Mouse (Mus musculus) adrenal gland, postnatal 36 days (tissue): ENCODE results near the gene Fgf12. TPM values are rescaled to one million over a fixed set of nuclear protein-coding genes. Genes with fewer than 3 reads are reported as not detected.

ENCODE experiments used
- DNase-seq, 2 experiments: peaks; one replicate each; pipeline ENCODE4 v3.0.0; 2021; ENCODE audit warnings: mixed read lengths in 1 of 2
- microRNA-seq: library from miRNA; unstranded; fragments of <30 nt; microRNA quantifications from one replicate; pipeline ENCODE4 v1.2.0, GENCODE M21; 2021
- total RNA-seq, 2 experiments: library from RNA; stranded (reverse); gene quantifications; 2 replicates each; pipeline ENCODE4 v1.2.3; 2021

Gene Fgf12
- total RNA-seq, 2 experiments from 2014 or later, result 1.9 to 3.1 TPM

DNA sequence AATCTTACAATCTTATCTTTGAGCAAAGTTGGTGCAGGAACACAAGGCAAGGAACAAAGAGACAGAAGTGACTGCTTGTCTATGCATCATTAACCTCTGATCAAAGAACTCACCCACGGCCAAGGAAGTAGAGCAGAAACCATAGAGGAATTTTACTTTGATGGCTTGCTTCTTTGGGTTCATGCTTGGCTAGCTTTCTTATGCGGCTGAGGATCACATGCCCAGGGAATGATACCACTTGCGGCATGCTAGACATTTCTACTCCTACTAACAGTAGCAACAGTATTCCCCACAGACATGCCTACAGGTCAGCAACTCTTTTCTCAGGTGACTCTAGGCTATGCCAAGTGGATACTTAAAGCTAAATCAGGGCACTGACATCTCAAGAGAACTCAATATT is 429.3 kb downstream of the Fgf12 start:
- no peak for DNase-seq

DNA sequence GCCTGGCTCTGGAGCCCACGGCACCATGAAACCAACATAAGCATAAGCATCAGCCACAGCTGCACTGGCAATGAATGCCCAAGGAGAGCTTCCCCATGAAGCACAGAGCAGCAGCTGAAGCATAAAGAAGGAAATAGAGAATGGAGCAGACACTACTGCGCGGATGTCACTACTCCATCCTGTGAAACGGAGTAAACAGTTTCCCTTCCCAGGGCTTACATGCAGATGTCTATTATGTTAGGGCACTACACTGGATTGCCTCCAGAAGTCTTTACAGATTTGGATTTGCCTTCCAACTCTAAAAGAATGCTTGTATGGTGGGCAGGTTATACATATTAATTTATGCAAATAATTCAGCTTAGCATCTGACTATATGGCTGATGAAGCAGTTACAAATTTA is 441.2 kb downstream of the Fgf12 start:
- no peak for DNase-seq

DNA sequence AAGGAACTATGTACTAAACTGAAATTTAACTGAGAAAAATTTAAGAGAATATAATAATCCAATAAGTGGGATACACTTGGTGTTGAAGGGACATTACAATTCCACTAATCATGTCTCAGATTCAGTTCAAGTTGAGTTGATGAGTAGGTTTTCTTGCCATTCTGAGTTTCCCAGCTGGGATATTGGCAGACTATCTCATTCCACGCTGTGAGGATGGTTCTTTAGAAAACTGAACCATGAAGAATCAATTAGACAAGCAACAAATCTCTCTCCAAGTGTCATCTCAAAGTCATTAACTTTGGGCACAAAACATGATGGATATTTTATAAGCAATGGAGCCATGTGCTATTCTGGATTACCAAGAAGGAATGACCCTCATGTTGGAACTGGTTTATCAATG is 449.0 kb downstream of the Fgf12 start:
- no peak for DNase-seq

DNA sequence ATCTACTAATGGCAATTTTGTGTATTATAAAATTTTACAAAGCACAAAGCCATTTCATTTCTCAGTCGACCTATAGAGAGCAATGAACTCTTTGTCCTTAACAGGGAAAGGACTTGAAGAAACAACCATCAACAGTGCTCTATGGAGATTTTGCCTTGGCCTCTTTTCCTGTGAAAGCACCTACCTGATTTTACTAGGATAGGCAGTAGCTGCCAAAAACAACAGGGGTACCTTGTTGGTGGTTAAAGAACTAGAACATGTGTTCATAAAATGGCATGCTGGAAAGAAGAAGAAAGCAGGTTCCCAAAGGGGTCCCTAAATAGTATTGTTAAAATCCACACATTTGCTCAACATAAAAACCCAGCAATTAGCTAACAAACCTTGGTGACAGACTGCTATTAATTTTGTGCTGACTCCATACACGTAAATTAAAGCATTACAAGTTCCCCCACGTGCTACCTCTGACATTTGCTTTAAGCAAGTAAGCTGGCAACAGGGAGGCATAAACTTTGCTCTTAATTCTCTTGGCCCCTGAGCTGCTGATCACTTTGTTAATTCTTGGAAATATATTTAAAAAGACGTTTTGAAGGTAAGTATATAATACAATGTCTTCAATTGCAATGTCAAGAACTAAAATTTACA is 463.1 kb downstream of the Fgf12 start:
- DNase-seq, result no peak

DNA sequence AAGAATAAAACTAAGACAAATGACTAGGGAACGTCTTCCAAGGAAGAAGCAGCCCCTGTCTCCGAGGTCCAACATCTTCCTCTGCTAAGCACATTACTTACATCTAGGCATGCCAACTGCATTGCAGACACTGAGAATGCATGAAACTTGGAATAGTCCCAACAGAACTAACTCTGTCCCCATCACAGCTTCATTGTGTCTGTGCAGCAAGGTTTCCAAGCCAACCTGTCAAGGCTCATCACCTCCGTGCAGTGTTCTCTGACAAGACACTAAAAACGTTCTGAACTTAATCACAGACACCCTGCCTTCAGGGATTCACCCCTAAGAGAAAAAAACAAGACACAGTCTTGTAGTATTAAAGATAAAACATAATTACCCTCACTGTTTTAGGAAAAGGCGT is 495.0 kb downstream of the Fgf12 start:
- no peak for DNase-seq

DNA sequence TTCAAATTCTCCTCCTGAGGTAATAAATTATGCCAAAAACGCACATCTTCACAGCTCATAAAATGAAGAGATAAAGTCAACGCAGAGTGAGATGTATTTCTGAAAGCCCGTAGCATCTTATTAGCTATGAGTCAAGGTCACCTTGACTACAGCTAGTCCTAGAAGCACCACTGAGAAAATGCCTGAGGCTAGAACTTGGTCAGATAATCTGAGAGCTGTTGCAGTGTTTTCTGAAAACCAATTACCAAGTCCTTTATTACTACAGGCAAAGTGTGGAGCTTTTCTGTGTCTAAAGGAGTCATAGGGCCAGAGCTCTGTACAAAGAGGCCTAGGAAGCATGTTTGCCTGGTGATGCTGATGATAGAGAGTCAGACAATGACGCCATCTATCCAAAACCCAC is 498.6 kb downstream of the Fgf12 start:
- no peak for DNase-seq

DNA sequence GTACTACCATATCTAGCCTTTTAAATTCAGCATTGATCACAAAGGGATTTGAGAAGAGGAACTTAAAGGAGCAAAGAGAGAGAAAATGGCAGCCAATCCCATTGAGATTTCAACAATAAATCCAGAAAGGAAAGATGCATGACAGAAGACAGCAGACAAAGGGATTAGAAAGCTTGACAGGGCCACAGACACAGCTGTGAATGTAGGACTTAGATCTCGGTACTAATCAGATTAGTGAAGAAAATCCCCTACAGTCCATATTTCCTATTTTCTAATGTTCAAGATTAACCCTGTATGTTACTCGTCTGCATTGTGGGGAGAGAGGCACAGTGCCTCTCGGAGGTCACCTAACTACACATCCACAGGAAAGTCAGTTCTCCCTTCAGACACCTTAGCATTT is 500.9 kb downstream of the Fgf12 start:
- no peak for DNase-seq

DNA sequence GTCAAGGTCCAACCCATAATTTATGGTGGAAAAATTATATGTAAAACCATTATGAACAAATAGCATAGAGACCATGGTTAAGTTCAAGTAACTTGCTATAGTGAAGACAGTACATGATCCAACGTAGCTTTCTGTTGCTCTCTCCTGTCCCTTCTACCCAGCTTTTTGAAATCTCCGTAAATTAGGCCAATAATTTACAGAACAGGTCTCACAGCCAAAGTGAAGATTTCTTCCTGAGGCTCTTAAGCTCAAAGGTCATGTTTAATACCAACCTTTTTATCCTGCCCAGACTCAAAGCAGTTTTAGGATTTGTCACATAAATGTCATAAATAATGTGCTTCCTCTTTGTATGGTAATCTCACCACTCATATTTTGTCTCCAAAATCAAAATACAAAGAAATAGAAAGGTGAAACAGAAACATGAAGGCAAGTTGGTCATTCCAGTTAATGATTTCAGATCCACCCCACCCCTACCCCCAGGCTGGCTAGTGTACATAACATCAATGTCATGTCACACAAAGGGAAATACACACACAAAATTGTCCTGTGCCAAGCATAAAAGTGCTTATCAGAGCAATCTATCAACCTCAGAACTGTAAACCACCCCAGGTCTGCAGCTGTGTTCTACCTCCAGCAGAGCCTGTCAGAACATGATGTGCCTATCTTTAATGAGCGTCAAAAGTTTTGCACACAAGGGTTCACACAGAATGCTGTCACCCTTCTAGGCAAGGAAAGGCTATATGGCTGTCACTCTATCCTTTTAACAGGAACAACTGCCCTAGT is 509.8 kb downstream of the Fgf12 start:
- no peak for DNase-seq

DNA sequence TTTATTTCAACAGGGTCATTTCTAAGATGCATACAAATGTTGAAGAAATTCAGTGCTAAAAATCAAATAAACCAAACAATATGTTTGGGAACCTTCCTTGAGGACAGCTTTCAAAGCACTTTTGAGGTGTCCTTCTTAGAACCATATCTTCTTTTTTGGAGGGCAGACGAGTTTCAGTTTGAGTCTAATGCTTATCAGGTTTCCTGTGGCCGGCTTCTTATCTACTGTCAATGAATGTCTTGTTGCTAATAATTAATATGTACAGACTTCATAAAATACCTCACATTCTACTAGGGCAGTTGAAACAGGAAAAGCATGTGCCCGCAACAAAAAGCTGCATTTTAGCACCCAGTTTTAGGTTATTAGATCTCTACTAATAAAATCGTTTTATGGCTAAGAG is 513.5 kb downstream of the Fgf12 start:
- DNase-seq, result no peak

DNA sequence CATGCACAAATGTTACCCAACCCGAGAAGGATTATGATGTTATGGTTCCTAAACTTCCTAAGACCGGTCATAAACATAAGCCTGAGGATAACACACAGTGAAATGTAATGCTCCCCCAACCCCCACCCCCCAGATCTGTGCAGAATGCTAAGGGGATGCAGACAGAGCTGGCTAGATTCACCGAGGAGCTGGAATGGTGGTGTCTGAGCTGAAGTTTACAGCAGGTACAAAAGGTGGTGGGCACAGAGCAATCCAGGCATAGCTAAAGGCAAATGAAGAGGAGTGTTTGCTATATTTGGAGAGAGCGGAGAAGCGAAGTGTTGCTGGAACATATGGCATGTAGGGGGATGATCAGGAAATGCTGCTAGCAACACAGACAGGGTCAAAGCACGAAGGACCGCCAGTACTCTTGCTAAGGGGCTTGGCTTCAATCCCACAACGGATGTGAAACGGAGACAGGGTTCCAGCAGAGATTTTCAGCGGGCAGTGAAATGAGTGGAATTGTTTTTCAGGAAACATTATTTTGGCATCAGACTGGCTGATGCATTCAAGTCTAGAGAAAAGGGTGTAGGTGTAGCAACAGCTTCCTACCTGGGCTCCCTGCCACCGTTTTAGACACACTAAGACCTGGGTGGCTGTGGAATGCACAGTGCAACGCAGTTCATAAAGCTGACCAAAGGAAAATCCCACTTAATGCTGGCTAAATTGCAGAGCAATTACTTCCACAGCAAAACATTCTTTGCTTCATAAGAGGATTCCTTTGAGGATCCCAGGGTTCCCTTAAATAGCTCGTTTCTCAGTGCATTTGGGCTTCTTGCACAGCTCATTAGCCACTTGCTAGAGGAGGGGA is 514.6 kb downstream of the Fgf12 start:
- DNase-seq, result no peak

DNA sequence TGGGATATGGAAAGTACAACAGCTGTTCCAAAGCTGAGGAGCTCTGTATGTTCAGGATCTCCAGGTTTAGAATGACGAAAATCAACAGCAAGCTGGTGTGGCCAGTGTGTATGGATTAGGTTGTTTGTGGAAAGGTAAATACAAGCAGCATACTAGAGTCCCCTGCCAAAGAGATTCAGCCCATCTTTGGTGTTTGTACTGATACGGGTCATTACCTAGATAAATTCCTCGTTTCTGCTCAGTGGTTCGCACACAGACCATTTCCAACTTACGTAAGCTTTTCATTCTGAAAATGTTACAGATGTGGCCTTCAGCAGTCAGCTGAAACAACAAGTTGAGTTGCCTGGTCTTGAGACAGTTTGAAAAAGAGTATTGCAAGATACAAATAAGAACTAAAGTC is 536.9 kb downstream of the Fgf12 start:
- DNase-seq, result no peak

DNA sequence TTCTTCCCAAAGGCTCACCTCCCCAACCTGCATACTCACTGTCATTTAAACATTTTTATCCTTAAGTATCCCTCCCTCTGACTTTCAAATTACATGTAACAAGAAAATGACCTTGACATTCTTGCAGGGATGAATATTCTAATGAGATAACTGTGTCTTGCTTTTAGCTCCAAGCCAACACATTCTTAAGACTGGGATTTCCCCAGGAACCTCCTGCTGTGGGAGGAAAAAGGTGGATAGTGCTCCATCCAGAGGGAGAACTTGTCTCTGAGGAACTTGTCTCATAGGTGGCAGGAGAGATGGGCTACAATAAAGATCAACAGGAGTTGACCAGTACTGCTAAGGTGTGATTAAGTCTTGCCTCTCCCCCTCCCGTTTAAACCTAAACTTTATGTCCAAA is 540.5 kb downstream of the Fgf12 start:
- no peak for DNase-seq

DNA sequence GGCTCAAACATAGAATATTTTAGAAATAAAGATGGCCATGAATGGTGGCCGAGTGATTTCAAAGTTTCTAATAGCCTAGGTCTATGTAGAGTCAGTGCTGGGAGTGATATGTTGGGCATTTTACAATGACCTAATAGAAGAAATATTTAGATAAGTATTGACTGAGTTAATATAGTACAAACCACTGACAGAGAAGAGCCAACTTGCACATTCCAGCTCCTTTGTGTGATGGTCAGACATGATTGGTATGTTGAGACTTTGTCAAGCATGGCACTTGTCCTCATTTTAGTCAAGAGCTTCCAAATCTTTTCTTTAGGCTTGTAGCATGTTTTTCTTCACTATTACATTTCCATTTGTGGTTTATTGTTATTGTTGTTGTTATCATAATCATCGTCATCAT is 596.4 kb downstream of the Fgf12 start:
- no peak for DNase-seq

DNA sequence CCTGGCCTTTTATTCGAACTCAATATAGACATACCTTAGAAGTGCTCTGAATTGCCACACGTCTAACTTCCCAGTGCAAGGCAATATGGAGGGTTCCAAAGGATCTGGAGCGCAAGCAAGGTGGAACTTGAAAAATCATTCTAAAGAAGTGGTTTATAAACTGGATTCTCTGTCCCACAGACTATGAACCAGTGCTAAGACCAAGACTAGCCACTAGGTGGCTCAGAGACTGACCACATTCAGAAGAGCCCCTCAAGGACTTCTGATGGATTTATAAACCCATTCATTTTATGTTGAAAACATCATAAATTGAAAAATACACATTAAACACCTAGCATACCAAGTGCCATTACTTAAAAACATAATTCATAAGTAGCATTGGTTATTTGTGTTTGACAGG is 611.9 kb downstream of the Fgf12 start:
- DNase-seq, result peak; percentile 2 to 6

DNA sequence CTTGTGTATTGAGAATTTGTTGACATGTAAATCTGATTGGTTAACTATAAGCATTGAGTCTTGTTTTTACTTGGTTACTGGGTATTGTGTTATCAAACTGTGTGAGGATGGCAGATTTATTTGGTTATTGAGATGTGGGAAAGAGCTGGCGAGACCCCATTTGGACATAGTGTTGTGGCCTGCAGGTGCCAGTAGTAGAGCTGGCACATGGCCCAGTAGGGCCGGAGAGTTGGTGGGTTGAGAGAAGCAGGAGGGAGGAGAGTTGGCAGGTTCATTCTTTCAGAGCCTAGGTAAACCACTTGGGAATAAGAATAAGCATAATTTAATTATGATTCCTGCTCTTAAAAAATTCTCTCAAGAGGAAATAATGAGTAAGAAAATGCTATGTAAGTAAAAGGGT is 625.9 kb downstream of the Fgf12 start:
- no peak for DNase-seq

Small RNA genes within 50 kb of the gene (microRNA-seq; reads per million reads assigned to microRNA genes)
- not detected for gene Mir690

Other genes starting within 250 kb of the Fgf12 start
- gene Mb21d2, start 176.6 kb upstream of the Fgf12 start, total RNA-seq, result 10 to 100 TPM; 12.2 to 14.4 TPM